Mouse (Mus musculus) MEL (cell line): ENCODE measurements at regions not wholly inside any gene's neighbourhood (a gene's known extent, or its start where the extent isn't known, plus 50 kb on each side); places are given as distances from the start of the nearest gene placed in this dataset.

ENCODE experiments used
- DNase-seq: peaks from one replicate; pipeline ENCODE4 v3.0.0; 2011; ENCODE audit warnings: low read depth, low spot score
- H3K27ac ChIP-seq: 2 replicates; pipeline ENCODE4 v1.5.1; 2012; ENCODE audit warnings: low read depth, mild to moderate bottlenecking, control low read depth, low read length, moderate library complexity; ENCODE audit not compliant: control insufficient read depth
- H3K27me3 ChIP-seq, 2 experiments: fragments of 150-350 bp in 1 of 2; sonication (generic) in 1 of 2; 2 replicates each; pipeline ENCODE4 v1.6.1; 2012; ENCODE audit warnings: low read length in 2 of 2, mild to moderate bottlenecking in 2 of 2, improper control_type of control experiment in 1 of 2, moderate library complexity in 1 of 2; ENCODE audit not compliant: insufficient read depth in 2 of 2, control insufficient read depth in 1 of 2
- H3K36me3 ChIP-seq, 2 experiments: 2 replicates each; pipeline ENCODE4 v1.6.1; 2012 to 2014; ENCODE audit warnings: low read length in 2 of 2, improper control_type of control experiment in 1 of 2, inconsistent platforms in 1 of 2, mild to moderate bottlenecking in 1 of 2; ENCODE audit not compliant: insufficient read depth in 2 of 2, control insufficient read depth in 1 of 2
- H3K4me1 ChIP-seq, 2 experiments: fragments of 150-350 bp in 1 of 2; sonication (generic) in 1 of 2; 2 replicates each; pipeline ENCODE4 v1.6.1; 2012; ENCODE audit warnings: low read length in 2 of 2, improper control_type of control experiment in 1 of 2, mild to moderate bottlenecking in 1 of 2; ENCODE audit not compliant: insufficient read depth in 2 of 2, control insufficient read depth in 1 of 2
- H3K4me3 ChIP-seq, 2 experiments: fragments of 150-350 bp in 1 of 2; sonication (generic) in 1 of 2; 2 replicates each; pipeline ENCODE4 v1.5.1; 2012; ENCODE audit warnings: low read depth in 2 of 2, low read length in 2 of 2, mild to moderate bottlenecking in 2 of 2, moderate library complexity in 2 of 2, control low read depth in 1 of 2, improper control_type of control experiment in 1 of 2; ENCODE audit not compliant: control insufficient read depth in 1 of 2, insufficient read depth in 1 of 2
- H3K79me2 ChIP-seq: 2 replicates; pipeline ENCODE4 v1.6.1; 2012; ENCODE audit warnings: mild to moderate bottlenecking, low read length, moderate library complexity; ENCODE audit not compliant: control insufficient read depth, poor library complexity, insufficient read depth
- H3K9ac ChIP-seq: 2 replicates; pipeline ENCODE4 v1.6.1; 2012; ENCODE audit warnings: low read depth, mild to moderate bottlenecking, control low read depth, low read length, moderate library complexity; ENCODE audit not compliant: control insufficient read depth, poor library complexity, severe bottlenecking
- H3K9me3 ChIP-seq: fragments of 150-350 bp; sonication (generic); replicated peaks from 2 replicates; pipeline ENCODE4 v1.6.1; 2012; ENCODE audit warnings: mild to moderate bottlenecking, low read length, improper control_type of control experiment, moderate library complexity; ENCODE audit not compliant: insufficient read depth
- BHLHE40 ChIP-seq: IDR thresholded peaks from 2 replicates; pipeline ENCODE4 v1.6.1; 2012; ENCODE audit warnings: low read depth, mild to moderate bottlenecking, inconsistent platforms, low read length, improper control_type of control experiment, borderline replicate concordance
- CTCF ChIP-seq, 3 experiments: IDR thresholded peaks in 2 of 3; conservative IDR thresholded peaks in 1 of 3; 2 replicates each; pipeline ENCODE4 v1.5.1; 2011 to 2012; ENCODE audit warnings: low read length in 3 of 3, low read depth in 2 of 3, mild to moderate bottlenecking in 2 of 3, improper control_type of control experiment in 1 of 3, inconsistent platforms in 1 of 3, mixed read lengths in 1 of 3, moderate library complexity in 1 of 3; ENCODE audit not compliant: control insufficient read depth in 1 of 3, insufficient read depth in 1 of 3, poor library complexity in 1 of 3, severe bottlenecking in 1 of 3
- EP300 ChIP-seq, 2 experiments: IDR thresholded peaks; 2 replicates each; pipeline ENCODE4 v1.6.1; 2011; ENCODE audit warnings: improper control_type of control experiment in 2 of 2, low read length in 2 of 2, low read depth in 1 of 2, mild to moderate bottlenecking in 1 of 2
- GABPA ChIP-seq: IDR thresholded peaks from 2 replicates; pipeline ENCODE4 v1.6.1; 2012; ENCODE audit warnings: low read depth, mild to moderate bottlenecking, inconsistent platforms, low read length, improper control_type of control experiment, moderate library complexity
- JUND ChIP-seq: IDR thresholded peaks from 2 replicates; pipeline ENCODE4 v1.6.1; 2011; ENCODE audit warnings: low read depth, mild to moderate bottlenecking, improper control_type of control experiment, low read length
- KAT2A ChIP-seq: conservative IDR thresholded peaks from 2 replicates; pipeline ENCODE4 v1.6.1; 2012; ENCODE audit warnings: low read depth, low read length, improper control_type of control experiment, inconsistent platforms
- MXI1 ChIP-seq: IDR thresholded peaks from 2 replicates; pipeline ENCODE4 v1.6.1; 2011; ENCODE audit warnings: mild to moderate bottlenecking, low read depth, low read length, improper control_type of control experiment
- MYC ChIP-seq: IDR thresholded peaks from 2 replicates; pipeline ENCODE4 v1.6.1; 2011; ENCODE audit warnings: low read depth, mild to moderate bottlenecking, low read length, improper control_type of control experiment, moderate library complexity
- SIN3A ChIP-seq: IDR thresholded peaks from 2 replicates; pipeline ENCODE4 v1.6.1; 2012; ENCODE audit warnings: low read length, improper control_type of control experiment, inconsistent platforms
- SMC3 ChIP-seq: IDR thresholded peaks from 2 replicates; pipeline ENCODE4 v1.6.1; 2011; ENCODE audit warnings: low read depth, low read length, improper control_type of control experiment
- TAL1 ChIP-seq: IDR thresholded peaks from 2 replicates; pipeline ENCODE4 v1.6.1; 2012; ENCODE audit warnings: mild to moderate bottlenecking, inconsistent platforms, low read length, moderate library complexity, mixed read lengths
- TBP ChIP-seq: IDR thresholded peaks from 2 replicates; pipeline ENCODE4 v1.8.0; 2011; ENCODE audit warnings: low read depth, low read length, improper control_type of control experiment
- UBTF ChIP-seq: IDR thresholded peaks from 2 replicates; pipeline ENCODE4 v1.6.1; 2012; ENCODE audit warnings: low read depth, mild to moderate bottlenecking, inconsistent platforms, low read length, improper control_type of control experiment, moderate library complexity, borderline replicate concordance; ENCODE audit not compliant: insufficient read depth
- USF2 ChIP-seq, 2 experiments: IDR thresholded peaks; 2 replicates each; pipeline ENCODE4 v1.6.1; 2011 to 2012; ENCODE audit warnings: improper control_type of control experiment in 2 of 2, low read length in 2 of 2, borderline replicate concordance in 1 of 2, inconsistent platforms in 1 of 2, low read depth in 1 of 2, mild to moderate bottlenecking in 1 of 2; ENCODE audit not compliant: insufficient read depth in 1 of 2
- ZKSCAN1 ChIP-seq: IDR thresholded peaks from 2 replicates; pipeline ENCODE4 v1.6.1; 2012; ENCODE audit warnings: low read depth, mild to moderate bottlenecking, inconsistent platforms, low read length, improper control_type of control experiment, moderate library complexity
- ZMIZ1 ChIP-seq: IDR thresholded peaks from 2 replicates; pipeline ENCODE4 v1.6.1; 2012; ENCODE audit warnings: low read depth, mild to moderate bottlenecking, inconsistent platforms, low read length, improper control_type of control experiment, moderate library complexity

GRCm38 (mm10) chr17:79143031-79143430, 91.3 kb downstream of the Qpct start:
- no peak for DNase-seq
- Histone ChIP-seq H3K79me2 (no peaks in the 10 kb centered on the region), H3K9ac (no peak overlapping the region), H3K4me1 (no peaks in the 10 kb centered on the region), H3K9me3 (no peaks in the 10 kb centered on the region), H3K27ac (no peak overlapping the region), H3K27me3 (no peaks in the 10 kb centered on the region), H3K4me3 (no peak overlapping the region), H3K36me3 (no peaks in the 10 kb centered on the region)
- TF ChIP-seq BHLHE40 = no peak
- no peak for TF ChIP-seq CTCF (IDR thresholded peaks at IDR 0.05 in 2 of 3, conservative IDR thresholded peaks at IDR 0.05 in 1 of 3; ENCODE audit: control insufficient read depth in 1 of 3, insufficient read depth in 1 of 3, low read depth in 2 of 3, low read length in 3 of 3, poor library complexity in 1 of 3, severe bottlenecking in 1 of 3)
- TF ChIP-seq MXI1 = no peak
- TF ChIP-seq GABPA = no peak
- TF ChIP-seq EP300 (IDR thresholded peaks at IDR 0.05; ENCODE audit: low read depth in 1 of 2, low read length in 2 of 2) = no peak
- no peak for TF ChIP-seq UBTF
- TF ChIP-seq SIN3A = no peak
- no peak for TF ChIP-seq TAL1
- TF ChIP-seq MYC = no peak
- TF ChIP-seq JUND = no peak
- no peak for TF ChIP-seq USF2 (IDR thresholded peaks at IDR 0.05; ENCODE audit: borderline replicate concordance in 1 of 2, insufficient read depth in 1 of 2, low read depth in 1 of 2, low read length in 2 of 2)
- TF ChIP-seq TBP = no peak
- no peak for TF ChIP-seq KAT2A
- TF ChIP-seq ZKSCAN1 = no peak
- no peak for TF ChIP-seq SMC3
- no peak for TF ChIP-seq ZMIZ1
